ENCODE assay signal across 8 mouse cellular contexts in the genomic region with DNA sequence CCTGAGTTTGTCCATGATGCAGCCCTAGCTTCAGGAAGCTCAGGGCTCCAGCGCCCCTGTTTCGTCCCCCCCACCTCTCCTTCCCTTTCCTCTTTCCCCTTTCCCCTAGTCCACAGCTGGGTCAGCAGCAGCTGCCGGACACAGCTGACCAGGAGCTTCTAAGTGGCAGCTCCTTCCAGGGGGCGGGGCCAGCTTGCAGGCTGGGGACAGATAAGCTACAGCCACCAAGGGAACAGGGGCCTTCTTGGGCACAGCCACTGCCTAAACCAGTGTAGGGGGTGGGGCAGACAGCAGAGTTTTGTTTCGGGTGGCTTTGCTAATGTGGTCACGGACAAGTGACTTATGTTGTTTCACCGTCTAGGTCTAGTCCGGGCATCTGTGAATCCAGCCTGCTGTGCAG. TPM values are rescaled to one million over a fixed set of nuclear protein-coding genes. Genes with fewer than 3 reads are reported as not detected.
A peak's percentile ranks its signal among the peaks of the same experiment; 100 is the strongest.
DNase-seq lines count a peak whose midpoint lies in the region; ATAC-seq lines count a peak whose summit lies in the region.

A gene (minus strand): TSS at position 90 of the 400 bp plus-strand sequence.

- no peak within 1 kb of the TSS for H3K27ac ChIP-seq in forebrain, embryonic 12.5 days
- H3K27ac ChIP-seq in hindbrain, embryonic 11.5 days (ENCODE audit: low read depth, low read length), result no peak within 1 kb of the TSS
- peak within 1 kb of the TSS; percentile 97 for H3K27ac ChIP-seq in liver, embryonic 12.5 days

- peak within 1 kb of the TSS; percentile 45 for H3K9ac ChIP-seq in forebrain, embryonic 12.5 days
- H3K9ac ChIP-seq in hindbrain, embryonic 11.5 days (ENCODE audit: low read depth, low read length), result no peak within 1 kb of the TSS
- peak within 1 kb of the TSS; percentile 93 for H3K9ac ChIP-seq in liver, embryonic 12.5 days

- no peak for ATAC-seq in forebrain, embryonic 12.5 days (ENCODE audit: low FRiP score)
- peak; percentile 42 for ATAC-seq in hindbrain, embryonic 11.5 days (ENCODE audit: low FRiP score)
- ATAC-seq in liver, embryonic 12.5 days, result peak; percentile 75

- DNase-seq in spleen, adult 12 weeks (ENCODE audit: low spot score), result peak; percentile 72
- no peak for DNase-seq in spleen, adult 18-20 months
- peak; percentile 41 for DNase-seq in hindbrain, embryonic 11.5 days (ENCODE audit: low spot score)
- peak; percentile 50 for DNase-seq in neural tube, embryonic 10.5 days (ENCODE audit: extremely low spot score, low spot score)
- DNase-seq in thymus, postnatal 25 days, result no peak
- DNase-seq in thymus, postnatal 14 days, result no peak

- H3K4me1 ChIP-seq in forebrain, embryonic 12.5 days, result peaks cover 28% of the 10 kb centered on the region
- H3K4me1 ChIP-seq in hindbrain, embryonic 11.5 days (replicated peaks; ENCODE audit: control insufficient read depth, insufficient read depth, low read length), result peaks cover 10% of the 10 kb centered on the region; the same call in 1 of the 2 replicates
- H3K4me1 ChIP-seq in liver, embryonic 12.5 days, result peaks cover 52% of the 10 kb centered on the region

- peak within 1 kb of the TSS; percentile 72 for H3K4me2 ChIP-seq in forebrain, embryonic 12.5 days
- peak within 1 kb of the TSS; percentile 51 for H3K4me2 ChIP-seq in hindbrain, embryonic 11.5 days (replicated peaks; ENCODE audit: low read depth, low read length)
- H3K4me2 ChIP-seq in liver, embryonic 12.5 days, result peak within 1 kb of the TSS; percentile 79

- peaks cover 55% of the 10 kb centered on the region for H3K27me3 ChIP-seq in forebrain, embryonic 12.5 days
- H3K27me3 ChIP-seq in hindbrain, embryonic 11.5 days (ENCODE audit: control insufficient read depth, insufficient read depth, low read length), result peaks cover 40% of the 10 kb centered on the region
- H3K27me3 ChIP-seq in liver, embryonic 12.5 days (replicated peaks), result peaks cover 9% of the 10 kb centered on the region; the same call in 1 of the 2 replicates

- peak within 1 kb of the TSS; percentile 42 for H3K4me3 ChIP-seq in forebrain, embryonic 12.5 days (replicated peaks)
- H3K4me3 ChIP-seq in hindbrain, embryonic 11.5 days (ENCODE audit: low read depth, low read length), result peak within 1 kb of the TSS; percentile 27
- peak within 1 kb of the TSS; percentile 98 for H3K4me3 ChIP-seq in liver, embryonic 12.5 days

- 32% methylated on average over 7 of the region's 8 CpGs for WGBS in forebrain, embryonic 12.5 days
- WGBS in hindbrain, embryonic 11.5 days, result 18% methylated on average over 8 of the region's 8 CpGs
- 3% methylated on average over 8 of the region's 8 CpGs for WGBS in liver, embryonic 12.5 days (ENCODE audit: insufficient replicate concordance)

- H3K9me3 ChIP-seq in forebrain, embryonic 12.5 days, result no peaks in the 10 kb centered on the region
- H3K9me3 ChIP-seq in hindbrain, embryonic 11.5 days (ENCODE audit: control insufficient read depth, low read length), result no peaks in the 10 kb centered on the region
- H3K9me3 ChIP-seq in liver, embryonic 12.5 days (replicated peaks), result no peaks in the 10 kb centered on the region

- no peaks in the 10 kb centered on the region for H3K36me3 ChIP-seq in forebrain, embryonic 12.5 days (replicated peaks)
- no peaks in the 10 kb centered on the region for H3K36me3 ChIP-seq in hindbrain, embryonic 11.5 days (ENCODE audit: control insufficient read depth, insufficient read depth, low read length)
- H3K36me3 ChIP-seq in liver, embryonic 12.5 days, result peaks cover 37% of the 10 kb centered on the region

RNA-seq across cellular contexts. Expression of the gene that starts here (rescaled TPM):
- 2.0 and 4.1 TPM in 2 replicates for polyA plus RNA-seq in forebrain, embryonic 12.5 days (2016; fragmentation: Nextera tagmentation; extraction: Ambion mirVana)
- polyA plus RNA-seq in hindbrain, embryonic 11.5 days (2014; fragmentation: Nextera tagmentation; extraction: Ambion mirVana), result 4.2 and 5.2 TPM in 2 replicates
- polyA plus RNA-seq in liver, embryonic 12.5 days (2016; fragmentation: Nextera tagmentation; extraction: Ambion mirVana), result 155 and 158 TPM in 2 replicates

Comparison
In these comparisons a context has a peak if more than half of its experiments do, and no peak if none do; other contexts are left out.
1. RNA of the gene that starts here (polyA plus RNA-seq): 155 to 158 TPM in liver, embryonic 12.5 days; 4.2 to 5.2 TPM in hindbrain, embryonic 11.5 days and 2.0 to 4.1 TPM in forebrain, embryonic 12.5 days; every median in the first group is over 10 times any median in the second.
2. DNase-seq: peak in spleen, adult 12 weeks (single experiment), hindbrain, embryonic 11.5 days (single experiment) and neural tube, embryonic 10.5 days (single experiment); none in spleen, adult 18-20 months (0 of 2), thymus, postnatal 25 days (single experiment) and thymus, postnatal 14 days (single experiment).
3. H3K4me3 ChIP-seq: peak in every context shown above with its lines; median percentile 98 in liver, embryonic 12.5 days; 42 in forebrain, embryonic 12.5 days; 27 in hindbrain, embryonic 11.5 days.
4. Peak in every context shown above with its lines, with median percentiles within 50 percentile points of each other: H3K4me2 ChIP-seq.